Mouse (Mus musculus) embryonic facial prominence, embryonic 15.5 days (tissue): ENCODE data around the gene Awat1. TPM values are rescaled to one million over a fixed set of nuclear protein-coding genes. Genes with fewer than 3 reads are reported as not detected.

Experiments
- ATAC-seq: fragments of 200-750 bp; cut with Nextera tagmentation; 2 replicates; pipeline ENCODE4 v1.8.0; 2017; ENCODE audit warnings: low read depth, moderate TSS enrichment; ENCODE audit not compliant: insufficient number of reproducible peaks, low FRiP score, low TSS enrichment
- H3K27ac ChIP-seq: fragments of 300-500 bp; sonication (generic); replicated peaks from 2 replicates; pipeline ENCODE4 v1.5.1; 2015; ENCODE audit warnings: mild to moderate bottlenecking, inconsistent platforms
- H3K27me3 ChIP-seq: fragments of 300-500 bp; sonication (generic); 2 replicates; pipeline ENCODE4 v1.6.1; 2015; ENCODE audit warnings: inconsistent platforms
- H3K36me3 ChIP-seq: fragments of 300-500 bp; sonication (generic); 2 replicates; pipeline ENCODE4 v1.6.1; 2015; ENCODE audit warnings: mild to moderate bottlenecking, inconsistent platforms
- H3K4me1 ChIP-seq: fragments of 300-500 bp; sonication (generic); 2 replicates; pipeline ENCODE4 v1.6.1; 2015; ENCODE audit warnings: inconsistent platforms
- H3K4me2 ChIP-seq: fragments of 300-500 bp; sonication (generic); replicated peaks from 2 replicates; pipeline ENCODE4 v1.6.1; 2015; ENCODE audit warnings: mild to moderate bottlenecking, inconsistent platforms
- H3K4me3 ChIP-seq: fragments of 300-500 bp; sonication (generic); replicated peaks from 2 replicates; pipeline ENCODE4 v1.5.1; 2015; ENCODE audit warnings: mild to moderate bottlenecking, inconsistent platforms
- H3K9ac ChIP-seq: fragments of 300-500 bp; sonication (generic); 2 replicates; pipeline ENCODE4 v1.6.1; 2015; ENCODE audit warnings: inconsistent platforms
- H3K9me3 ChIP-seq: fragments of 300-500 bp; sonication (generic); replicated peaks from 2 replicates; pipeline ENCODE4 v1.6.1; 2016; ENCODE audit warnings: inconsistent platforms
- WGBS: fragments of 180-500 bp; shearing (Covaris S2); methylation state at CpG from one replicate; pipeline ENCODE4 v1.1.7; 2015; 5-methylcytosine and 5-hydroxymethylcytosine counted together
- polyA plus RNA-seq: library from polyadenylated mRNA; unstranded; fragments of >200 nt; fragmentation: Nextera tagmentation; extraction: Ambion mirVana; gene quantifications from 2 replicates; pipeline ENCODE4 v1.2.1, GENCODE M21; 2015

Awat1 gene
- polyA plus RNA-seq, 1 experiment from 2014 or later = not detected

DNA sequence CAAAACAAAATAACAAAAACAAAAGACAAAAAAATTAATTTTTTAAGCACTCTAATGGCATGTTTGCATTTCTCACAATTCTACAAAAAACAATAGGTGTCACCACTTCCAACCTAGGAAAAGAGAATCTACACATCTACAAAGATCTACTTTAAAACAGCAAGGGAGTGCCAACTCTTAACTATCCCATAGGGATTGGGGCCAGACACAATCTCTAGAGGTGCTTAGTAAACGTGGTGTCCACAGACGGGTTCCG, 53.4 kb downstream of the Awat1 start, which contains the start of gene Kif4:
Kif4 (plus strand) TSS at position 192 of the 256 bp plus-strand sequence.
- H3K36me3 ChIP-seq = peaks cover 13% of the 10 kb centered on the region
- H3K4me2 ChIP-seq = peak within 1 kb of the TSS; percentile 75
- no peaks in the 10 kb centered on the region for H3K9me3 ChIP-seq
- peak within 1 kb of the TSS; percentile 51; the same call in 1 of the 2 replicates for H3K27ac ChIP-seq
- no peaks in the 10 kb centered on the region for H3K4me1 ChIP-seq
- 32% methylated on average over 3 of the region's 3 CpGs for WGBS
- no peak for ATAC-seq
- peak within 1 kb of the TSS; percentile 58 for H3K4me3 ChIP-seq
- H3K9ac ChIP-seq = peak within 1 kb of the TSS; percentile 40
- peaks cover 4% of the 10 kb centered on the region; the same call in 1 of the 2 replicates for H3K27me3 ChIP-seq

- Histone ChIP-seq H3K4me3 (peak within 1 kb of the TSS; percentile 58), H3K27me3 (peaks cover 4% of the 10 kb centered on the region; the same call in 1 of the 2 replicates), H3K9me3 (no peaks in the 10 kb centered on the region), H3K36me3 (peaks cover 13% of the 10 kb centered on the region), H3K4me2 (peak within 1 kb of the TSS; percentile 75), H3K4me1 (no peaks in the 10 kb centered on the region), H3K9ac (peak within 1 kb of the TSS; percentile 40), H3K27ac (peak within 1 kb of the TSS; percentile 51; the same call in 1 of the 2 replicates)
- WGBS = 17% methylated on average over 62 of the region's 62 CpGs
- ATAC-seq = peak; percentile 99
These were observed 54.0 kb downstream of the Awat1 start, which contains the start of gene Pdzd11 for GRCm38 (mm10) chrX:100625802-100626793. Pdzd11 (minus strand) TSS chrX:100626568.

Other genes starting within 250 kb of the Awat1 start
- not detected in 2 replicates for gene Otud6a, start 143.2 kb upstream of the Awat1 start, polyA plus RNA-seq
- gene Awat2, start 129.5 kb upstream of the Awat1 start, polyA plus RNA-seq = 0.80 and 0.88 TPM in 2 replicates
- gene Igbp1, start 78.0 kb upstream of the Awat1 start, polyA plus RNA-seq = 36.2 and 38.3 TPM in 2 replicates
- not detected in 2 replicates for gene Dgat2l6, start 47.4 kb upstream of the Awat1 start, polyA plus RNA-seq
- 1.2 TPM in 2 replicates for gene P2ry4, start 22.6 kb downstream of the Awat1 start, polyA plus RNA-seq
- not detected in 2 replicates for gene Arr3, start 33.2 kb downstream of the Awat1 start, polyA plus RNA-seq
- gene Kif4, start 53.5 kb downstream of the Awat1 start, polyA plus RNA-seq = 19.6 and 21.2 TPM in 2 replicates
- 106 and 116 TPM in 2 replicates for gene Pdzd11, start 54.3 kb downstream of the Awat1 start, polyA plus RNA-seq
- gene Gdpd2, start 157.6 kb downstream of the Awat1 start, polyA plus RNA-seq = 15.1 and 15.8 TPM in 2 replicates
- gene Dlg3, start 195.5 kb downstream of the Awat1 start, polyA plus RNA-seq = 3.6 and 4.8 TPM in 2 replicates